Mouse (Mus musculus): ENCODE results near the gene Arpc4.

Arpc4 gene

DNA sequence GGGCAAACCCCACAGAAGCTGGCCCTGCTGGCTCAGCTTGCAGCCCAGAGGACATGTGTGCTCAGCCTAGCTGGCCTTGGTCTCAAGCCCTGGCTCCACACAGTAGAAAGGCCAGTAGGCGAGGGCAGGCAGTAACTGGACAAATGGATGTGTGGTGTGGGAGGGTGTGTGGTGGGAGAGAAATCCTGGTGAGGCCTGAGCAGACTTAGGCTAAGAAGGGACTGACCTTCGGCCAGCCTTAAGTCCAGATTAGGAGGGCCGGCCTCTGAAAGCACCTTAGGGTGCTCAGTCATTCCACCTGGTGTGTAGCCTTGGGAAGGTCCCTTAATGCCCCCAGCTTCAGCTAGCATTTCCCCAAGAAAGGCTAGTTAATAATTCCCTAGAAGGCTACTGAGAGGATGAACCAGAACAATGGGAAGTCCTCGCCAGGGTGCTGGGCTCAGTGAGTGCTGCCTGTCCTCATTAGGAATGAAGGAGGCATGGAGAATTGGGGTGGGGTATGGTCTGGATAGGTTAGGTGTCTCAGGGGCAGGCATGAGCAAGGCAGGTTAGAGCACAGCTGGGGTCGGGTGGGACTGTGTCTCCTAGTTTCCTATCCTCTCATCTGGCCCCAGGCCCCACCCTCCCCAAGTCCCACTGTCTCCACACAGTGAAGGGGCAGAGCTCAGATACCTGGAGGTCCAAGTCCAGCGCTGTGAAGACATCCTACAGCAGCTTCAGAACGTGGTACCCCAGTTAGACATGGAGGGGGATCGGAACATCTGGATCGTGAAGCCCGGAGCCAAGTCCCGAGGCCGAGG lies 26.9 kb downstream of the Arpc4 start:
- no peak for DNase-seq (ENCODE audit: low spot score)

DNA sequence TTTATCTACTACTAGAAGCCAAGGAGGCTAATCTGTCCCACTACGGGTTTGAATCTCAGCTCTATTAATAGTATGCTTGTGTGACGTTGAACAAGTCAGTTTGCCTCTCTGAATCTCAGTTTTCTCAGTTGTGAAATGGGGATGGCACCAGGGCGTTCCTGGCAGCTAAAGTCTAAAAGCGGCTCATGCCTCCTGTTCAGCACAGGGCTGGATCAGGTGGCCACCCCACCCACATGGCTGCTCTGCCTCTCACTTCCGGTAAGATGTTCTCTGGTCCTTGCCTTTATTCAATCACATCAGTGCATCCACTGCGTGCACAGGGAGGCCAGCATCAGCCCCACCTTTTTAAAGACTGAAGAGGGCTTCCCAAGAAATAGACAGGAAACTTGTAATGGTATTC lies 27.6 kb downstream of the Arpc4 start:
- no peak for DNase-seq (ENCODE audit: low spot score)

DNA sequence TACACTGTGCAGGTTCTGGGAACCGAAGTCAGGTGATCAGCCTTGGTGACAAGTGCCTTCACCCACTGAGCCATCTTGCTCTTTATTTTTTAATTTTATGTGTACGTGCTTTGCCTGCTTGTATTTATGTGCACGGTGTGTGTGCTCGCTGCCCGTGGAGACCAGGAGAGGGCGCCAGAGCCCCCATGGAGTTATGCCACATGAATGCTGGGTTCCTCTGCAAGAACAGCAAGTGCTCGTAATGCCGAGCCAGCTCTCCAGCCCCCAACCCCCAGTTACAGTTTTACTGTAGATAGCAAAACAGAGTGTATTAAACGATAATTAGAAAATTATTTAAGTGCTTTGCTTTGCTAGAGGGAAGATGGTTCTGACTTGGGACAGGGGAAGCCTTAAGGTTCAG lies 28.8 kb downstream of the Arpc4 start:
- no peak for DNase-seq (ENCODE audit: low spot score)

DNA sequence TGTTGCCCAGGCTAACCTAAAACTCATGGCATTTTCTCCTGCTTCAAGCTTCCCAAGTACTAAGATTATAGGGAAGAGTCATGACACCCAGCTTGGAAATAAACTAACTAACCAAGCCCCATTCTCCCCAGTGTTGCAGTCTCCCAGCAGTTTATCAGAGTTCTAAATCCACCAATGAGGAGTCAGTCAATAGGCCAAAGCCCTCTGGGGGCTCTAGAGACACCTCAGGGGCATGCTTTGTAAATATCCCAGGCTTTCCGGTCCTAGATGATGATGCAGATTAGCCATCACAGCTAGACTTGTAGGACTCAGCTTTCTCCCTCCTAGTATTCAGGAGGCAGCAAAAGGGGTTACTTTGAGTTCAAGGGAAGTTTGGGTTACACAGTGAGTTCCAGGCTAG lies 32.1 kb downstream of the Arpc4 start:
- no peak for DNase-seq (ENCODE audit: low spot score)

DNA sequence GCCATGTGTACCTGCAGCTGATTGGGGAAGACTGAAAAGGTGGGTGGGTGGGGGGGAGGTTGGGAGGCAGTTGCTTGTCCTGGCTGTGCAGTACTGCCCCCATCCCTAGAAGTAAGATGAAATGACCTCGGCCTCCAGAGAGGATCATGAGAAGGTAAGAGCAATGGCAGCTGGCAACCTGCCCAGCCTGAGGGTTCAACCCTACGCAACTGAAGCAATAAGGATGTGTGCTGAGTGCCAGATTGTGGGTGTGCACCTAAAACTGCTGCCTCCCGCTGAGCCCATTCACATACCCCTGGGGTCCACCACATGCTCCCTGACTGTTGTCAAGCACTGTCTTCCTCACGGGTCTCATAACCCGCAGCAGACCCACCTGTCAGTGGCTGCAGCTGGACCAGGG lies 38.5 kb downstream of the Arpc4 start:
- DNase-seq (ENCODE audit: low spot score): no peak

GRCm38 (mm10) chr6:113418441-113419198 lies 40.7 kb downstream of the Arpc4 start:
- DNase-seq (ENCODE audit: low spot score): peak; percentile 14

DNA sequence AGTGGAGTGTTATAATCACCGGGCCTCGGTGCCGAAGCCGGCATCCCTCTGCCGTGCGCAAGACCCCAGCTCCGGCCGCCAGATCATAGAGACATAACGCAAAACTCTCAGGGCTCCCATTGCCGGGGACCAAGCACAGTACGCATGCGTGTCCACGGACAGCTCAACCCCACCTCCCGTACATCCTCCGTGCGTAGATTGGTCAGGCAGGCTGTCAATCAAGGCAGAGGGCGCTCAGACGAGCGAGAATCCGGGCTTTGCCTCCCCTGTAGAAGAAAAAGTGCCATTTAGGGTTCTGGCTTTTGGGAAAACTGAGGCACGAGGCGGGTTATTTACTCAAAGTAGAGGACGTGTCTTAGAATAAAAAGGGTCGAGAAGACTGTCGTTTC lies 41.3 kb downstream of the Arpc4 start, which contains the start of gene Rpusd3:
Rpusd3 (minus strand) TSS at position 142 of the 389 bp plus-strand sequence.
- peak; percentile 100 for DNase-seq (ENCODE audit: low spot score)

GRCm38 (mm10) chr6:113423000-113423399 lies 45.1 kb downstream of the Arpc4 start:
- no peak for DNase-seq (ENCODE audit: low spot score)

GRCm38 (mm10) chr6:113424187-113424586 lies 46.3 kb downstream of the Arpc4 start:
- no peak for DNase-seq (ENCODE audit: low spot score)

- no peak for DNase-seq (ENCODE audit: low spot score)
Observed at GRCm38 (mm10) chr6:113426696-113427095, 48.8 kb downstream of the Arpc4 start.

DNA sequence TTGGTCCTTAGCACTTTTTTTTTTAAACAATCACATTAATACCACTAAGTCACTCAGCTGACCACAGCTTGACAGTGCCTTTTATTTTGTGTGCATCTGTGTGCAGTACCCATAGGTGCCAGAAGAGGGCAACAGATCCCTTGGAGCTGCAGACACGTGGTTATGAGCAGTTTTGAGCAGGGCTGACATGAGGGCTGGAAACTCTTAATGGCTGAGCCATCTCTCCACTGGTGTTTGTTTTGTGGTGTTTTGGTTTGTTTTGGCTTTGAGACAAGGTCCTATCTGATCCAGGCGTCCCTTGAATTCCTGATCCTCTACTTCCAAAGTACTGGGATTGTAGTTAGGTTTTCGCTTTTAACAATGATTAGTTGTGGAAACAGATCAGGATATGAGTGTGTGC lies 49.5 kb downstream of the Arpc4 start:
- peak; percentile 39 for DNase-seq (ENCODE audit: low spot score)

DNA sequence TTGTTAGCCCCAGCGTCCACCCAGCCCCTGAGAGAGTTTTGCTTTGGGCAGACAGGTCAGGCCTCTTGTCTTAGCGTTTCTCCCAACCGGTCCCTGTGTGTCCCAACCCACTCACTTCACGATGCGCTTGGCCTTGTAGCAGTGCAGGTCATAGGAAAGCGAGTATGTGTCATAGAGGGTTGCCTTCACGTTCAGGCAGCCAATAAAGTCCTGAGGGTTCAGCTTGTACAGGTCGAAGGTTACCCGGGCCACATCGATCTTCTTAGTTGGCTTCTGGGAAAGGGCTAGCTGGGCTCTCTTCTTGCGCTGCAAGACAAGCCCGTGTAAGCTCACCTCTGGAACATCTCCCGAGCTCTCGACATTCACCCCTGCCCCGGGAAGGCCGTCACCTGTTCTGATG lies 50.1 kb downstream of the Arpc4 start:
- DNase-seq (ENCODE audit: low spot score): no peak

- no peak for DNase-seq (ENCODE audit: low spot score)
Observed at GRCm38 (mm10) chr6:113429965-113430364, 52.0 kb downstream of the Arpc4 start.

GRCm38 (mm10) chr6:113430846-113431245 lies 52.9 kb downstream of the Arpc4 start:
- DNase-seq (ENCODE audit: low spot score): no peak

DNA sequence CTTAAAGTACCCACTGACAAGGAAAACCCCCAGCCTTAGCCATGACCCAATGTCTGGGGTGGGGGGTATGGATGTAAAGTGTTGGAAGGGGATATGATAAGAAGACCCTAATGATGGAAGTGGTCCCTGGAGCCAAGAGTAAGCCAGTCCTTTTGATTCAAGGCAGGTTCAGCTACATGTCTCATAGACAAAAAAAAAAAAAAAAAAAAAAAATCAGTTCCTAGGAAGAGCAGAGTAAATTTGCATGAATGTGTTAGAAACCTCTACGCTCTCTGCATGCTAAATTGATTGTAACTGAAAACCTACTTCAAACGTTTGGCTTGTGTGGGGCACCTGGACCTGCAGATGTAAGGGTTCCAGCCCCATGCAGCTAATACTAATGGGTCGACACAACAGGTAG lies 53.9 kb downstream of the Arpc4 start:
- DNase-seq (ENCODE audit: low spot score): no peak

DNA sequence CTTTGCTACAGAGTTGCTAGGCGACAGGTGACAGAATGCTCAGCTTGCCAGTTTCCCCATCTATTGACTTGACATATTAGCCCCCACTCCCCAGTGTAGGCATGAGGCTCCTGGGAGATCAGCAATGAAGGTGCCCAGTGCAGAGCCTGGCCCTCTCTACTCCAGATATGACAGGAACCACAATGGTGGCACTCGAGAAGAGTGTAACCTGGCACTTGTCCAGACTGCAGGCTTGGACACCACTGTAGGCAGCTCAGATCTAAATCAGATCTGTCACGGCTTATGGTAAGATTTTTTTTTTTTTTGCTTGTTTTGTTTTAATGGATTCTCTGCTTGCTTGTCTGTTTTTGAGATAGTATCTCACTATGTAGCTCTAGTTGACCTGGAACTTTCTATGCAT lies 55.7 kb downstream of the Arpc4 start:
- DNase-seq (ENCODE audit: low spot score): no peak

DNA sequence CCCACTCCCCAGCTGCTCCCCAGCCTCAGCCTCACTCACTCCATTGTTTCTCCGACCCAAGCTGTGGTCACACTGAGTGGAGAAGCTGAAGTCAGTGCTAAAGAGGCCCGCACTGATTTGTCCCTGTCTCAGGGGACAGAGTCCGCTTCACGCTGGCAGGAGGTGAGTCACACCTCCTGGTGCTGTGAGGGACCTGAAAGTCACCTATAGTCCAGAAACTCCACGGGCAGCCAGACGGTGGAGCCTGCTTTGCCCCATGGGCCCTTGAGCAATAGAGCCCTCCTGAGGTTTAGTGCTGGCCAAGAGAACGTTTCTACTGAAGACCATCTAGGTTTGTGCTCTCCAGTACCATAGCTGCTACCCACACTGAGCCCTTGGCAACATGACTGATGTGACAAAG lies 56.8 kb downstream of the Arpc4 start:
- DNase-seq (ENCODE audit: low spot score): peak; percentile 29

DNA sequence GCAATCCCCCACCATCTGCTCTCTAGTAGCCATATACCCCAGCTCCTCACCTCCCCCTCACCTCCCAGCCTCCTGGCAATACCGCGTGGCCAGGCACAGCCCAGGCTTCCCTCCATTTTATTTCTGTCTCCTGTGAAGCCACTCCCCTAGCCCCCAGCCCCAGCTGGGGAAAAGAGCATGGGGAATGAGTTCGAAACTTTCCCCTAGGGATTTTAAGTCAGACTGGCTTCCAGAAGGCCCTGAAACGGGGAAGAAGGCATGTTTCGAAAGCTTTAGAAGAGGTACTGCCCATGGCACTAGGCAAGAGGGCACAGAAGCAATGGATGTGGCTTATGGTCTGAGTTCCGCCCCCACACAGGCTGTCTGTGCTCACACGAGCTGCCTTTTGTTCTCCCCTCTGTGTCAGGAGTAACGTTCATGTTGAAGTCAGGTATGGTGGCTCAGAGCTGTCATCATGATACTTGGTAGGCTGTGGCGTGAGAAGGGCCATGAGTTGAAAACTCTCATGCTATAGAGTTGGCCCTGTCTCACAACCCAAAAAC lies 57.8 kb downstream of the Arpc4 start, which contains the start of gene Cidec:
Cidec (minus strand) TSS at position 97 of the 542 bp plus-strand sequence.
- DNase-seq (ENCODE audit: low spot score): no peak

GRCm38 (mm10) chr6:113437135-113437534 lies 59.2 kb downstream of the Arpc4 start:
- DNase-seq (ENCODE audit: low spot score): no peak

DNA sequence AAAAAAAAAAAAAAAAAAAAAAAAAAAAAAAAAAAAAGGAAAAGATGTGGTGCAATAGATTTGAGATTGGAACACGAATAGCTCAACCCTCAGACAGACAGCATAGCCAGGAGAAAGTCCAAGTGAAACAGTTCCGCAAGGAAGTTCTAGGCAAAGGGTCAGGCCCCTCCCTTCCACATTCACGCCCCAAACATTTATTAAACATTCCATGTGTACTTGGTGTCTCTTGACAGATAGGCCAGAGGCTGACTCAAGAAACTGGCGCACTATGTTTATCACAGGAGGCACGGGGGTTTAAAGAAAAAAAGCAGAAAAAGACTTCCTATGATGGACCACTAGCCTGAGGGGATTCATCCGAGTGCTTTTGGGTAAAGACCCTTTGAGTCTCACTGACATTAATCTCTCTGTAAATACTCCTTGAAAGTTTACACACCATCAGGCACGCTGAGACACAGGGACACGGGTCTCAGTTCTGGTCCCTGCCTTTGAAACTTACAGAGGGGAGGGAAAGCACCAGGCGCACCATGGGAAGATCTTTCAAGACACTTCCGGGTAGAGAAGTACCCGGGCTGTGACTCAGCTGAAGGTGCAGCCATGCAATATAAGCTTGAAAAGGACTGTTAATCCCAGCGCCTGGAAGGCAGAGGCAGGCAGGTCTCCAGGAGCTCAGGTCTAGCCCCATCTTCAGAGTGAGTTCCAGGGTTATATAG lies 61.0 kb downstream of the Arpc4 start:
- peak; percentile 33 for DNase-seq (ENCODE audit: low spot score)
